In genomic region chr4:132492178-132493060, GRCm38 (mm10) we compare ENCODE assay signal across 9 mouse cellular contexts. TPM values are rescaled to one million over a fixed set of nuclear protein-coding genes. Genes with fewer than 3 reads are reported as not detected.
DNase-seq lines count a peak whose midpoint lies in the region; ATAC-seq and TF ChIP-seq lines count a peak whose summit lies in the region.
"Had no signal": no experiment of that assay in that cellular context is flagged by ENCODE, and none has a peak within 500 bp of the region (broad histone marks: within the 10 kb centered on the region; RNA-seq: fewer than 3 reads in every experiment).

No protein-coding gene starts in this region.

- no peak overlapping the region for H3K4me3 ChIP-seq in midbrain, postnatal 0 days (ENCODE audit: low read depth, low read length)
- no peak overlapping the region for H3K4me3 ChIP-seq in midbrain, embryonic 10.5 days
- no peak overlapping the region for H3K4me3 ChIP-seq in myocyte

- no peaks in the 10 kb centered on the region for H3K79me2 ChIP-seq in myocyte (ENCODE audit: control insufficient read depth, insufficient read depth)

- DNase-seq in gastrocnemius, adult 18-20 months (ENCODE audit: low spot score): peak; percentile 31
- DNase-seq in gastrocnemius, postnatal 4 days (ENCODE audit: low spot score in 2 of 2): no peak
- peak; percentile 85 for DNase-seq in midbrain, postnatal 0 days (ENCODE audit: low spot score)
- DNase-seq in midbrain, embryonic 10.5 days (ENCODE audit: low spot score): no peak
- DNase-seq in heart, postnatal 14 days: peak; percentile 44 to 64
- no peak for DNase-seq in urinary bladder, postnatal 14 days (ENCODE audit: low spot score)
- DNase-seq in frontal cortex, postnatal 36 days (ENCODE audit: low spot score in 2 of 2): no peak

- no peak for TF ChIP-seq POLR2A in myocyte (IDR thresholded peaks at IDR 0.05; ENCODE audit: insufficient read length, low read depth)

- no peak overlapping the region for H3K4me2 ChIP-seq in midbrain, postnatal 0 days (ENCODE audit: low read depth, low read length, poor library complexity, severe bottlenecking)
- H3K4me2 ChIP-seq in myocyte (ENCODE audit: low read depth): no peak overlapping the region

- intact Hi-C loops in heart, postnatal 14 days (cut with DNase I): no loop called here

- no peak overlapping the region for H3K9ac ChIP-seq in midbrain, postnatal 0 days (replicated peaks; ENCODE audit: low read length, poor library complexity, severe bottlenecking)
- H3K9ac ChIP-seq: liver, embryonic 14.5 days had no signal

- H3K4me1 ChIP-seq in midbrain, postnatal 0 days (ENCODE audit: insufficient read depth, low read length): no peaks in the 10 kb centered on the region
- no peaks in the 10 kb centered on the region for H3K4me1 ChIP-seq in midbrain, embryonic 10.5 days

- TF ChIP-seq CTCF in midbrain, postnatal 0 days (IDR thresholded peaks at IDR 0.05): no peak

- no peaks in the 10 kb centered on the region for H3K9me3 ChIP-seq in midbrain, postnatal 0 days (ENCODE audit: low read length)
- H3K9me3 ChIP-seq in midbrain, embryonic 10.5 days (replicated peaks): no peaks in the 10 kb centered on the region

- peaks cover 23% of the 10 kb centered on the region for H3K36me3 ChIP-seq in midbrain, postnatal 0 days (ENCODE audit: insufficient read depth, low read length)
- H3K36me3 ChIP-seq in midbrain, embryonic 10.5 days: peaks cover 54% of the 10 kb centered on the region
- H3K36me3 ChIP-seq in myocyte (ENCODE audit: control insufficient read depth, insufficient read depth): peaks cover 44% of the 10 kb centered on the region

- no peak overlapping the region for H3K27ac ChIP-seq in midbrain, postnatal 0 days (ENCODE audit: low read depth, low read length)
- H3K27ac ChIP-seq in midbrain, embryonic 10.5 days (replicated peaks): no peak overlapping the region
- H3K27ac ChIP-seq: liver, embryonic 14.5 days had no signal

- no peak overlapping the region for H3ac ChIP-seq in myocyte (ENCODE audit: control insufficient read depth, insufficient read length)

- no peaks in the 10 kb centered on the region for H3K27me3 ChIP-seq in midbrain, postnatal 0 days (ENCODE audit: insufficient read depth, low read length)
- H3K27me3 ChIP-seq in midbrain, embryonic 10.5 days (ENCODE audit: low read depth, poor library complexity, severe bottlenecking): no peaks in the 10 kb centered on the region
- H3K27me3 ChIP-seq in myocyte (ENCODE audit: control insufficient read depth, insufficient read depth, insufficient read length): no peaks in the 10 kb centered on the region

- no peak for ATAC-seq in midbrain, postnatal 0 days (ENCODE audit: low FRiP score)

- WGBS in midbrain, postnatal 0 days: 67% methylated on average over 10 of the region's 10 CpGs
- WGBS in midbrain, embryonic 10.5 days: 82% methylated on average over 10 of the region's 10 CpGs

TF ChIP-seq in myocyte, 11 proteins besides CTCF, POLR2A, EP300 and RAD21:
- TF ChIP-seq SRF (IDR thresholded peaks at IDR 0.05; ENCODE audit: control insufficient read depth, insufficient read length, low read depth) (no peak), POLR2AphosphoS2 (IDR thresholded peaks at IDR 0.05; ENCODE audit: insufficient read length, low read depth) (peak; percentile 18), CEBPB (IDR thresholded peaks at IDR 0.05; ENCODE audit: insufficient read depth, poor library complexity, severe bottlenecking) (no peak)

RNA-seq across cellular contexts. Expression of gene Sesn2, which starts 17.9 kb away (rescaled TPM):
- 1 to 10 TPM; 2.1 to 2.5 TPM for total RNA-seq in gastrocnemius, adult 18-20 months (2021)
- total RNA-seq in gastrocnemius, postnatal 4 days (2021): 1 to 10 TPM; 2.0 to 2.8 TPM
- 21.4 and 21.6 TPM in 2 replicates for total RNA-seq in midbrain, postnatal 0 days (2014; rRNA removed)
- polyA plus RNA-seq in midbrain, postnatal 0 days (2015; fragmentation: Nextera tagmentation; extraction: Ambion mirVana): 17.7 and 18.2 TPM in 2 replicates
- polyA plus RNA-seq in midbrain, embryonic 10.5 days (2016; fragmentation: Nextera tagmentation; extraction: Ambion mirVana): 13.0 and 14.7 TPM in 2 replicates
- total RNA-seq in heart, postnatal 14 days (2021): 1 to 10 TPM; 3.8 to 3.9 TPM
- polyA plus RNA-seq in myocyte (2012; fragmentation: generic; extraction: Trizol): 71.5 TPM

RNA-seq across cellular contexts. Expression of gene Med18, which starts 28.7 kb away (rescaled TPM):
- total RNA-seq in gastrocnemius, adult 18-20 months (2021): 1 to 10 TPM; 2.6 TPM
- total RNA-seq in gastrocnemius, postnatal 4 days (2021): 1 to 10 TPM; 6.9 to 7.0 TPM
- total RNA-seq in midbrain, postnatal 0 days (2014; rRNA removed): 14.3 and 17.5 TPM in 2 replicates
- polyA plus RNA-seq in midbrain, postnatal 0 days (2015; fragmentation: Nextera tagmentation; extraction: Ambion mirVana): 13.0 and 13.1 TPM in 2 replicates
- polyA plus RNA-seq in midbrain, embryonic 10.5 days (2016; fragmentation: Nextera tagmentation; extraction: Ambion mirVana): 32.6 and 35.3 TPM in 2 replicates
- 1 to 10 TPM; 3.8 to 4.7 TPM for total RNA-seq in heart, postnatal 14 days (2021)
- polyA plus RNA-seq in myocyte (2012; fragmentation: generic; extraction: Trizol): 5.3 TPM

RNA-seq across cellular contexts. Expression of gene Atpif1, which starts 41.0 kb away (rescaled TPM):
- 10 to 100 TPM; 55.5 to 59.0 TPM for total RNA-seq in gastrocnemius, adult 18-20 months (2021)
- total RNA-seq in gastrocnemius, postnatal 4 days (2021): 100 to 1,000 TPM; 213 to 218 TPM
- 800 and 923 TPM in 2 replicates for total RNA-seq in midbrain, postnatal 0 days (2014; rRNA removed)
- 1,645 and 1,681 TPM in 2 replicates for polyA plus RNA-seq in midbrain, postnatal 0 days (2015; fragmentation: Nextera tagmentation; extraction: Ambion mirVana)
- polyA plus RNA-seq in midbrain, embryonic 10.5 days (2016; fragmentation: Nextera tagmentation; extraction: Ambion mirVana): 965 and 979 TPM in 2 replicates
- 100 to 1,000 TPM; 399 to 455 TPM for total RNA-seq in heart, postnatal 14 days (2021)
- polyA plus RNA-seq in myocyte (2012; fragmentation: generic; extraction: Trizol): 477 TPM

RNA-seq across cellular contexts. Expression of gene Dnajc8, which starts 42.9 kb away (rescaled TPM):
- total RNA-seq in gastrocnemius, adult 18-20 months (2021): 10 to 100 TPM; 53.7 to 63.2 TPM
- total RNA-seq in gastrocnemius, postnatal 4 days (2021): 10 to 100 TPM; 71.4 to 79.4 TPM
- total RNA-seq in midbrain, postnatal 0 days (2014; rRNA removed): 89.1 and 101 TPM in 2 replicates
- 168 and 169 TPM in 2 replicates for polyA plus RNA-seq in midbrain, postnatal 0 days (2015; fragmentation: Nextera tagmentation; extraction: Ambion mirVana)
- polyA plus RNA-seq in midbrain, embryonic 10.5 days (2016; fragmentation: Nextera tagmentation; extraction: Ambion mirVana): 203 and 216 TPM in 2 replicates
- 10 to 100 TPM; 50.2 to 51.7 TPM for total RNA-seq in heart, postnatal 14 days (2021)
- 95.1 TPM for polyA plus RNA-seq in myocyte (2012; fragmentation: generic; extraction: Trizol)

Comparison
In these comparisons a context has a peak if more than half of its experiments do, and no peak if none do; other contexts are left out.
1. DNase-seq: peak in gastrocnemius, adult 18-20 months (single experiment), midbrain, postnatal 0 days (single experiment) and heart, postnatal 14 days (2 of 2); none in gastrocnemius, postnatal 4 days (0 of 2), midbrain, embryonic 10.5 days (single experiment), urinary bladder, postnatal 14 days (single experiment) and frontal cortex, postnatal 36 days (0 of 2).